ENCODE assay signal across 8 mouse cellular contexts in the genomic region with DNA sequence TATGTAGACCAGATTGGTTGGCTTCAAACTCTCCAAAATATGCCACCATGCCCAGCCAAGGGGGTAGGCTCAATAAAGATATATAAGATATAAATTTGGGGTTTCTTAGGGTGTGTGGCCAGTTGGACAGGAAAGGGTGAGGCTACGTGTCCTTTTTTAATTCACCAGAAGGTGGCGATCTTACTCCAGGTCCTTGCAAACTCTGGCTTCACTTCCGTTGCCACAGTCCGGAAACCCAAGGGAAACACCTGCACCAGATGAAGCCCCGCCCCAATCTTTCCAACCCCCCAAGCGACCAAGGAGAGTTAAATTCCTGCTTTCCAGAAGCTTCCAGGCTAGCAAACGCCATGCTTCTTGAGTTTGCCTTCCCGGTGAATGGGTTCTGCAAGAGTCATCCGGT. TPM values are rescaled to one million over a fixed set of nuclear protein-coding genes. Genes with fewer than 3 reads are reported as not detected.
A peak's percentile ranks its signal among the peaks of the same experiment; 100 is the strongest.
DNase-seq lines count a peak whose midpoint lies in the region; ATAC-seq and TF ChIP-seq lines count a peak whose summit lies in the region.

No protein-coding gene starts in this region.

- H3K4me2 ChIP-seq in forebrain, embryonic 12.5 days, result no peak overlapping the region
- H3K4me2 ChIP-seq in lung, embryonic 15.5 days, result no peak overlapping the region

- no peaks in the 10 kb centered on the region for H3K9me3 ChIP-seq in ES-Bruce4 (replicated peaks; ENCODE audit: control insufficient read depth, insufficient read depth, low read length, poor library complexity, severe bottlenecking)
- no peaks in the 10 kb centered on the region for H3K9me3 ChIP-seq in forebrain, embryonic 12.5 days
- no peaks in the 10 kb centered on the region for H3K9me3 ChIP-seq in lung, embryonic 15.5 days

- H3K4me3 ChIP-seq in ES-Bruce4 (ENCODE audit: low read depth, low read length), result no peak overlapping the region
- H3K4me3 ChIP-seq in forebrain, embryonic 12.5 days (replicated peaks), result no peak overlapping the region
- H3K4me3 ChIP-seq in lung, embryonic 15.5 days, result no peak overlapping the region

- peaks cover 6% of the 10 kb centered on the region for H3K4me1 ChIP-seq in ES-Bruce4 (ENCODE audit: control insufficient read depth, insufficient read depth, low read length)
- peaks cover 2% of the 10 kb centered on the region; the same call in 1 of the 2 replicates for H3K4me1 ChIP-seq in forebrain, embryonic 12.5 days
- H3K4me1 ChIP-seq in lung, embryonic 15.5 days, result 0 out of 2 replicates have a peak, but pooled peaks cover 7% of the 10 kb centered on the region

- TF ChIP-seq CTCF in ES-Bruce4 (IDR thresholded peaks at IDR 0.05; ENCODE audit: low read depth, low read length), result peak; percentile 70

- 21% methylated on average over 9 of the region's 9 CpGs for WGBS in forebrain, embryonic 12.5 days
- 21% methylated on average over 9 of the region's 9 CpGs for WGBS in lung, embryonic 15.5 days

- no peaks in the 10 kb centered on the region for H3K27me3 ChIP-seq in ES-Bruce4 (ENCODE audit: control insufficient read depth, insufficient read depth, low read length, poor library complexity, severe bottlenecking)
- H3K27me3 ChIP-seq in forebrain, embryonic 12.5 days, result no peaks in the 10 kb centered on the region
- H3K27me3 ChIP-seq in lung, embryonic 15.5 days, result no peaks in the 10 kb centered on the region

- no peak for TF ChIP-seq EP300 in ES-Bruce4 (IDR thresholded peaks at IDR 0.05; ENCODE audit: insufficient read depth, low read depth, low read length)

- intact Hi-C loops in heart, postnatal 14 days (cut with DNase I), result loop anchor here (1.0 kb wide), 2 partner anchors 34 to 62 kb away; no protein-coding TSS in a partner anchor

- H3K36me3 ChIP-seq in ES-Bruce4 (ENCODE audit: control insufficient read depth, insufficient read depth, low read length, poor library complexity, severe bottlenecking), result no peaks in the 10 kb centered on the region
- H3K36me3 ChIP-seq in forebrain, embryonic 12.5 days (replicated peaks), result no peaks in the 10 kb centered on the region
- H3K36me3 ChIP-seq in lung, embryonic 15.5 days, result no peaks in the 10 kb centered on the region

- TF ChIP-seq POLR2A in ES-Bruce4 (IDR thresholded peaks at IDR 0.05; ENCODE audit: insufficient read depth, low read length), result no peak

- H3K9ac ChIP-seq in ES-Bruce4 (ENCODE audit: low read depth, poor library complexity, severe bottlenecking), result peak overlapping the region; percentile 17; the same call in 1 of the 2 replicates
- H3K9ac ChIP-seq in forebrain, embryonic 12.5 days, result no peak overlapping the region
- no peak overlapping the region for H3K9ac ChIP-seq in lung, embryonic 15.5 days

- DNase-seq in adrenal gland, adult 2 months, result peak; percentile 54
- peak; percentile 69 to 84 for DNase-seq in heart, postnatal 14 days
- peak; percentile 75 to 83 for DNase-seq in kidney, postnatal 25 days
- peak; percentile 79 to 83 for DNase-seq in thymus, postnatal 36 days

- 0 out of 2 replicates have a peak overlapping the region, but pooled peaks have one; percentile 6 for H3K27ac ChIP-seq in ES-Bruce4 (ENCODE audit: insufficient read depth, low read length)
- H3K27ac ChIP-seq in forebrain, embryonic 12.5 days, result no peak overlapping the region
- no peak overlapping the region; the same call in 1 of the 2 replicates for H3K27ac ChIP-seq in lung, embryonic 15.5 days

- peak; percentile 61 for ATAC-seq in forebrain, embryonic 12.5 days (ENCODE audit: low FRiP score)
- peak; percentile 26; the same call in 1 of the 2 replicates for ATAC-seq in lung, embryonic 15.5 days (ENCODE audit: borderline replicate concordance, extremely low read depth, low FRiP score, low TSS enrichment)
- peak; percentile 79; the same call in 1 of the 2 replicates for ATAC-seq in neutrophil, adult 5-6 weeks (ENCODE audit: extremely low read depth, insufficient number of reproducible peaks, low FRiP score, poor library complexity, severe bottlenecking)

RNA-seq across cellular contexts. Expression of gene Csrp1, which starts 0.4 kb away (rescaled TPM):
- polyA plus RNA-seq in ES-Bruce4 (2011; ENCODE audit: insufficient read depth, insufficient read length, low read depth, missing spikeins), result 178 and 190 TPM in 2 replicates
- total RNA-seq in adrenal gland, adult 2 months (2021), result 100 to 1,000 TPM in 1 of 2 experiments, 10 to 100 TPM in 1; 68.0 to 133 TPM
- 65.7 and 70.2 TPM in 2 replicates for polyA plus RNA-seq in adrenal gland, adult 2 months (2012; rRNA removed)
- 31.6 and 33.9 TPM in 2 replicates for polyA plus RNA-seq in forebrain, embryonic 12.5 days (2016; fragmentation: Nextera tagmentation; extraction: Ambion mirVana)
- total RNA-seq in heart, postnatal 14 days (2021), result 10 to 100 TPM; 60.3 to 66.0 TPM
- 275 and 280 TPM in 2 replicates for polyA plus RNA-seq in lung, embryonic 15.5 days (2015; fragmentation: Nextera tagmentation; extraction: Ambion mirVana)
- total RNA-seq in neutrophil, adult 5-6 weeks (2017), result 27.5 and 32.7 TPM in 2 replicates

RNA-seq across cellular contexts. Expression of gene Phlda3, which starts 46.4 kb away (rescaled TPM):
- 88.1 and 98.9 TPM in 2 replicates for polyA plus RNA-seq in ES-Bruce4 (2011; ENCODE audit: insufficient read depth, insufficient read length, low read depth, missing spikeins)
- 10 to 100 TPM; 35.1 to 83.1 TPM for total RNA-seq in adrenal gland, adult 2 months (2021)
- 119 and 180 TPM in 2 replicates for polyA plus RNA-seq in adrenal gland, adult 2 months (2012; rRNA removed)
- polyA plus RNA-seq in forebrain, embryonic 12.5 days (2016; fragmentation: Nextera tagmentation; extraction: Ambion mirVana), result 14.8 and 16.9 TPM in 2 replicates
- 10 to 100 TPM; 17.2 to 18.4 TPM for total RNA-seq in heart, postnatal 14 days (2021)
- 79.9 and 80.0 TPM in 2 replicates for polyA plus RNA-seq in lung, embryonic 15.5 days (2015; fragmentation: Nextera tagmentation; extraction: Ambion mirVana)
- 0.47 TPM in 1 of 2 replicates, not detected in the other for total RNA-seq in neutrophil, adult 5-6 weeks (2017)

RNA-seq across cellular contexts. Expression of gene Tnni1, which starts 59.7 kb away (rescaled TPM):
- 0.53 and 1.0 TPM in 2 replicates for polyA plus RNA-seq in ES-Bruce4 (2011; ENCODE audit: insufficient read depth, insufficient read length, low read depth, missing spikeins)
- total RNA-seq in adrenal gland, adult 2 months (2021), result not detected
- polyA plus RNA-seq in adrenal gland, adult 2 months (2012; rRNA removed), result 0.15 and 0.28 TPM in 2 replicates
- 0.85 and 1.4 TPM in 2 replicates for polyA plus RNA-seq in forebrain, embryonic 12.5 days (2016; fragmentation: Nextera tagmentation; extraction: Ambion mirVana)
- total RNA-seq in heart, postnatal 14 days (2021), result 10 to 100 TPM; 18.6 to 29.4 TPM
- polyA plus RNA-seq in lung, embryonic 15.5 days (2015; fragmentation: Nextera tagmentation; extraction: Ambion mirVana), result 97.5 and 117 TPM in 2 replicates
- total RNA-seq in neutrophil, adult 5-6 weeks (2017), result not detected in 2 replicates

Comparison
In these comparisons a context has a peak if more than half of its experiments do, and no peak if none do; other contexts are left out.
1. ATAC-seq: peak in every context shown above with its lines; median percentile 79 in neutrophil, adult 5-6 weeks; 61 in forebrain, embryonic 12.5 days; 26 in lung, embryonic 15.5 days.
2. RNA of gene Tnni1, which starts 59.7 kb away (polyA plus RNA-seq): 97.5 to 117 TPM in lung, embryonic 15.5 days; 0.85 to 1.4 TPM in forebrain, embryonic 12.5 days, 0.53 to 1.0 TPM in ES-Bruce4 and 0.15 to 0.28 TPM in adrenal gland, adult 2 months; every median in the first group is over 10 times any median in the second.
3. Peak in every context shown above with its lines, with median percentiles within 50 percentile points of each other: DNase-seq.